Mouse (Mus musculus) limb, embryonic 10.5 days (tissue): ENCODE results near the gene Zfp428. TPM values are rescaled to one million over a fixed set of nuclear protein-coding genes. Genes with fewer than 3 reads are reported as not detected.
A peak's percentile ranks its signal among the peaks of the same experiment; 100 is the strongest.
"Not testable (repeated sequence)": the region's sequence is repeated elsewhere in the genome, so short reads cannot be mapped to it uniquely, and the experiment has no call there.

Experiments
- DNase-seq: peaks from one replicate; pipeline ENCODE4 v3.0.0-alpha.2; 2017; ENCODE audit warnings: low spot score
- H3K27ac ChIP-seq: fragments of 300-500 bp; sonication (generic); 2 replicates; pipeline ENCODE4 v1.5.1; 2016; ENCODE audit warnings: mild to moderate bottlenecking
- H3K27me3 ChIP-seq: fragments of 300-500 bp; sonication (generic); 2 replicates; pipeline ENCODE4 v1.6.1; 2016; ENCODE audit warnings: low read depth, mild to moderate bottlenecking; ENCODE audit not compliant: poor library complexity, severe bottlenecking
- H3K36me3 ChIP-seq: fragments of 300-500 bp; sonication (generic); 2 replicates; pipeline ENCODE4 v1.6.1; 2016; ENCODE audit warnings: mild to moderate bottlenecking, moderate library complexity
- H3K4me1 ChIP-seq: fragments of 300-500 bp; sonication (generic); 2 replicates; pipeline ENCODE4 v1.6.1; 2016
- H3K4me3 ChIP-seq: fragments of 300-500 bp; sonication (generic); 2 replicates; pipeline ENCODE4 v1.5.1; 2016; ENCODE audit warnings: mild to moderate bottlenecking, moderate library complexity
- H3K9me3 ChIP-seq: fragments of 300-500 bp; sonication (generic); replicated peaks from 2 replicates; pipeline ENCODE4 v1.6.1; 2016; ENCODE audit warnings: mild to moderate bottlenecking
- WGBS: fragments of 180-500 bp; shearing (Covaris S2); methylation state at CpG from one replicate; pipeline ENCODE4 v1.1.7; 2016; 5-methylcytosine and 5-hydroxymethylcytosine counted together
- polyA plus RNA-seq: library from polyadenylated mRNA; unstranded; fragments of >200 nt; fragmentation: Nextera tagmentation; extraction: Ambion mirVana; gene quantifications from 2 replicates; pipeline ENCODE4 v1.2.1, GENCODE M21; 2016

Zfp428 gene
- polyA plus RNA-seq, 1 experiment from 2014 or later, result 107 TPM

DNA sequence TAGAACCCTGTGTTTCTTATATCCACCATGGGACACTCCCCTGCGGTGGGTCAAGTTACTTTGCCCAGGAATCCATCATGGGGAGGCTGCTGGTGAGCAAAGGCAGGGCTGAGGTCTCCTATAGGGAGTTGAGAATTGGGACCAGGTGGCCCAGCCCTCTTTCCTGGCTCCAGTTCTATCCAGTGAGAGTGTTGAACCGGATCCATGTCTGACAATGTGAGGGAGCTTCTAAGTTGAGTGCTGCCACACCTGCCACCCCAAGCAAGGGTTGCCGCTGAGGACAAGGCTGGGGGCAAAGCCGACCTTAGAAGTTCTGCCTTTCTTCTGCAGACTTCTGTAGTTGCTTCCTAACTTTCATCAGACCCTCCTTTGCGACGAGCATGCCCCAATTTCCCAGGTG lies 23.5 kb upstream of the Zfp428 start:
- peaks cover 78% of the 10 kb centered on the region for H3K27me3 ChIP-seq
- not testable (repeated sequence) for H3K36me3 ChIP-seq, DNase-seq, H3K27ac ChIP-seq, H3K9me3 ChIP-seq
- H3K4me1 ChIP-seq, result peaks cover 31% of the 10 kb centered on the region
- 44% methylated on average over 6 of the region's 6 CpGs for WGBS
- H3K4me3 ChIP-seq, result peak overlapping the region; percentile 84

DNA sequence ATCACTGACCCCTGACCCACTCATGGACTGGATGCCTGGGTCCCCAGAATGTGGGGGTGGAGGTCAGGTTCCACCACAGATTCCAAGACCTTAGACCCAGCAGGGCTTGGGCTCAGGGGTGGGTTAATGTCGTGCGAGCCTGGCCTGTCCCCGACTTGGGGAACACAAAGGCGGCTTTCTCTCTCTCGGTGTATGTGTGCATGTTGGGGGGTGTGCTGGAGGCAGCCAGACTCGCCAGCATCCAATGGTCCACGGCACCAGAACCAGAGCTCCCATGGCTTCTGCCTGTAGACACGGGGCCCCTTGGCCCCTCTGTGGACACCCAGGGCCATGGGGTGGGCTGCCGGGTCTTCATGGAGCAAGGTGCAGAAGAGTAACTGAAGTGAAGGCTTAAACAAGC lies 21.3 kb upstream of the Zfp428 start:
- Histone ChIP-seq H3K4me1 (peaks cover 31% of the 10 kb centered on the region), H3K9me3 (no peaks in the 10 kb centered on the region), H3K27me3 (peaks cover 58% of the 10 kb centered on the region), H3K4me3 (no peak overlapping the region), H3K36me3 (no peaks in the 10 kb centered on the region), H3K27ac (0 out of 2 replicates have a peak overlapping the region, but pooled peaks have one; percentile 27)
- 78% methylated on average over 9 of the region's 9 CpGs for WGBS
- DNase-seq, result no peak

DNA sequence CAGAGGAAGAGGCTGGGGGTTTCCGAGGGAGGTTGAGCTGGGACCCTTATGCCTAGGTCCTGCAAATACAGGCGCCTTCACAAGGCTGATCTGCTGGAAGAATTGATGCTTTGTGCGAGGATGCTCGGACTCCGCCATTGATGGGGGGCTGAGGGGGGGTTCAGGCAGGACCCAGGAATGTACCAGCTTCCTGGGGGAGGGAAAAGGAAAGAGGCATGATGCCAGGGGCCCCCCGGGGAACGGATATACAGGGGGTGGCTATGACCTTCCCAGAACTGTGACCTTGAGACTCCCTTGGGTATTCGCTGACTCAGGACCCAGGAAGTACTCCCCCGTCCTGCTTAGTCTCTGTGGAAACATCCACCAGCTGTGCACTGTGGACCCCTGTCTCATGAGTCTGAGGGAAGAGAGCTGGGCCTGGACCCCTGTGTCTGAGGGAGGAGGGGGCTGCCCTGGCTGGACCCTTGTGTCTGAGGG lies 20.1 kb upstream of the Zfp428 start:
- no peak for DNase-seq
- H3K4me3 ChIP-seq, result no peak overlapping the region
- 61% methylated on average over 9 of the region's 9 CpGs for WGBS
- H3K9me3 ChIP-seq, result no peaks in the 10 kb centered on the region
- H3K27me3 ChIP-seq, result peaks cover 46% of the 10 kb centered on the region
- no peaks in the 10 kb centered on the region for H3K36me3 ChIP-seq
- H3K27ac ChIP-seq, result no peak overlapping the region; the same call in 1 of the 2 replicates
- H3K4me1 ChIP-seq, result peaks cover 21% of the 10 kb centered on the region

DNA sequence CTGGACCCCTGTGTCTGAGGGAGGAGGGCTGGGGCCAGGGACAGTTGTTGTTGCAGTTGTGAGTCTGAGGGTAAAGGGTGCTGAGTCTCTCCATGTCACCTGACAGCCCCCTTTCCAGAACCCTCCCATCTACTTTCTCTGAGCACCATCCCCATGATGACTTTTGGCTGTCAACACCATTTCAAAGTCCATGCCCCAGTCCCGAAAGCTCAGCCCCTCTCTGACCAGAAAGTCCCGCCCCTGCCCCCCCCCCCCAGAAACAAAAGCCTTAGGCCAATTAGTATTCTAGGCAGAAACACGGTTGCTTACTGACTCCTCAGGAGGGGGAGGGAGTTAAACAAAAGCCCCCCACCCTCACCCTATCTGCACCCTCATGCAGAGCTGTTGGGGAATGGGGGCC lies 19.4 kb upstream of the Zfp428 start:
- no peak overlapping the region for H3K4me3 ChIP-seq
- H3K27ac ChIP-seq, result no peak overlapping the region
- DNase-seq, result no peak
- peaks cover 39% of the 10 kb centered on the region for H3K27me3 ChIP-seq
- no peaks in the 10 kb centered on the region for H3K36me3 ChIP-seq
- 35% methylated on average over 3 of the region's 3 CpGs for WGBS
- peaks cover 20% of the 10 kb centered on the region for H3K4me1 ChIP-seq
- no peaks in the 10 kb centered on the region for H3K9me3 ChIP-seq

DNA sequence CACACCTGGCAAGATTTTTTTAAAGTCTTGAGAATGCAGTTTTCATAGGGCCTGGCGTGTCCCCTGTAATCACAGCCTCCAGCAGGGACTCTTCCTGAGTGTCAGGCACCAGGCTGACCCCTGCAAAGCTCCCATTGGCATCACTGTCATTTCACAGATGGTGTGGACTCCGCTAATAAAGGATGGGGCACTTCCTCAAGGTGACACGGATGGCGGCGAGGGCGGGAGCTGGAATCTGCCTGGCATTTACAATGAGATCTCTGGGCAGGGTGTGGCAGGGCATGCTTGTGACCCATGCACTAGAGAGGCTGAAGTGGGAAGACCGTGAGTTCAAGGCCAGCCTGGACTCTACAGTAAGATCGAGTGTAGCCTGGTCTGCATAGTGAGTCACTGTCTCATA lies 18.5 kb upstream of the Zfp428 start:
- H3K4me3 ChIP-seq, result no peak overlapping the region
- WGBS, result 87% methylated on average over 8 of the region's 8 CpGs
- H3K36me3 ChIP-seq, result no peaks in the 10 kb centered on the region
- DNase-seq, result no peak
- no peak overlapping the region for H3K27ac ChIP-seq
- H3K9me3 ChIP-seq, result no peaks in the 10 kb centered on the region
- H3K27me3 ChIP-seq, result peaks cover 30% of the 10 kb centered on the region
- H3K4me1 ChIP-seq, result peaks cover 12% of the 10 kb centered on the region

DNA sequence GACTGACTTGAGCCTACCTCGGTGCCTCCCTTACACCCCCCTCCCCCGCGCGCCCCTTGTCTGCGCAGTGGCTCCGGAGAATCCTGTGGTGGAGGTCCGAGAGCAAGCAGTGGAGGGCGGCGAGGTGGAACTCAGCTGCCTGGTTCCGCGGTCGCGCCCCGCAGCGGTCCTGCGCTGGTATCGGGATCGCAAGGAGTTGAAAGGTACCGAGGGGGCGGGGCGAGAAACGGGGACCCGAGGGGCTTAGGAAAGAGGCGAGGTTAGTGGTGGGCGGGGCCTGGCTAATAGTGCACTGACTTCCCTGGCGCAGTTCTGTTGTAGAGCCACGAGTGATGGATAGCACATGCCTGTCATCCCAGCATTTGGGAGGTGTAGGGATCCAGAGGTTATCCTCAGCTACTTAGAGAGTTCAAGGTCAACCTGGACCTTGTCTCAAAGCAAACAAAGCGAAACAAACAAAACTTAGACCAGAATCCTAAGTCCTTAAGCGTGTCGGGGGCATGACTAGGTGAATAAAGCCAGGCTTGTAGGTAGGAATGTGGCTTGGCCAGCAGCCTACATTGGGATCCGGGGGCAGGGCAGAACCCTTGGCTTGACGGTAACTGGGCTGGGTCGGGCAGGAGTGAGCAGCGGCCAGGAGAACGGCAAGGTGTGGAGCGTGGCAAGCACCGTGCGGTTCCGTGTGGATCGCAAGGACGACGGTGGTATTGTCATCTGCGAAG lies 6.8 kb upstream of the Zfp428 start:
- Histone ChIP-seq H3K4me3 (peak overlapping the region; percentile 55), H3K4me1 (peaks cover 33% of the 10 kb centered on the region), H3K9me3 (no peaks in the 10 kb centered on the region), H3K27me3 (peaks cover 65% of the 10 kb centered on the region), H3K27ac (peak overlapping the region; percentile 44; the same call in 1 of the 2 replicates), H3K36me3 (peaks cover 3% of the 10 kb centered on the region; the same call in 1 of the 2 replicates)
- WGBS, result 12% methylated on average over 43 of the region's 43 CpGs
- DNase-seq, result peak; percentile 71

DNA sequence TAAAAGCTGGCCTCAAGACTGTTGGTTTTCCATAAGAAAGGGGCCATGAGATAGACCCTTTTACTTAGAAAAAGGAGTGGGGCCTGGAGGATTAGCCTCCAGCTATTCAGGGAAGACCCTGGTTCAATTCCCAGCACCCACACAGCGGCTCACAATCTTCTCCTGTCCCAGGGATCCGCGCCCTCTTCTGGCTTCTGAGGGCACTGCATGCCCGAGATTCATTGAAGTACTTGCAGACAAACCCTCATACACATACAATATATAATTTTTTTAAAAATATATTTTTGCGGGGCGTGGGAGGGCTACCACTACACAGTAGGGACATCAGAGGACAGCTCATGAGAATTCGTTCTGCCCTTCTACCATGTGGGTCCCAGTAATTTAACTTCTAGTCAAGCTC lies 5.9 kb upstream of the Zfp428 start:
- WGBS, result 24% methylated on average over 7 of the region's 7 CpGs
- peak; percentile 59 for DNase-seq
- peaks cover 65% of the 10 kb centered on the region for H3K27me3 ChIP-seq

DNA sequence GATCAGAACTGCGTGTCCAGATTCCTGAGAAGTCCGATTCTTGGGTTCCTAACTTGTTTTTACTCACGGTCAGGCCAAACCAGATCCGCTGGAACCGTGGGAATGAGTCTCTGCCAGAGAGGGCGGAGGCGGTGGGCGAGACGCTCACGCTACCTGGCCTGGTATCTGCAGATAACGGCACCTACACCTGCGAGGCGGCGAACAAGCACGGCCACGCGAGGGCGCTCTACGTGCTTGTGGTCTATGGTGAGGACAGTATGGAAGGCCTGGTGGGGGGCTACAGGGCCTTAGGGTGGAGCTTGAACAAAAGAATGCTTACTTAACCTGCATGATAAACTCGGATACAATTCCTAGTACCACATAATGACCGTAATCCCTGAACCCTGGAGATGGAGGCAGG lies 5.3 kb upstream of the Zfp428 start:
- Histone ChIP-seq H3K36me3 (peaks cover 3% of the 10 kb centered on the region; the same call in 1 of the 2 replicates), H3K4me1 (peaks cover 47% of the 10 kb centered on the region), H3K27ac (no peak overlapping the region), H3K9me3 (no peaks in the 10 kb centered on the region), H3K27me3 (peaks cover 65% of the 10 kb centered on the region), H3K4me3 (no peak overlapping the region)
- no peak for DNase-seq
- 44% methylated on average over 21 of the region's 21 CpGs for WGBS

More for the DNA sequence above, 5.9 kb upstream of the Zfp428 start:
- no peaks in the 10 kb centered on the region for H3K9me3 ChIP-seq
- H3K27ac ChIP-seq, result no peak overlapping the region
- H3K4me3 ChIP-seq, result no peak overlapping the region
- peaks cover 42% of the 10 kb centered on the region for H3K4me1 ChIP-seq
- H3K36me3 ChIP-seq, result peaks cover 3% of the 10 kb centered on the region; the same call in 1 of the 2 replicates

DNA sequence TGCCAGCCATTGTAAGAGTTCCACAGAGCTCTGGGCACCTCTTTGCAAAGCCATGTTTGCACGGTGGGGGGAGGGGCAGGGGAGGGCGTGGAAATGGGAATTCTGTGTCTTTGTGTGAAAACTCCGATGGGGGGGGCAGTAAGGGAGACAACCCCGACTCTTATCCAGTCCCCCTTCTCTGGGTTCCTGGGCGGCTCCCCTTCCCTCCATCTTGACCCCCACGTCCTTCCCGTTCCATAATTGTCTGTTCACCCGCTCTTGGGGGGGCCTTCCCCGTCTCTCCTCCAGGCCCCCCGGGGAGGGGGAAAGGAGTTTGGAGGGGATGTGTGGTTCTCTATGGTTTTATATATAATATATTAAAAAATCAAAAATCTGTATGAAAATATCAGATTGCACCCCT lies 2.8 kb upstream of the Zfp428 start:
- peaks cover 47% of the 10 kb centered on the region for H3K27me3 ChIP-seq
- H3K36me3 ChIP-seq, result peaks cover 3% of the 10 kb centered on the region; the same call in 1 of the 2 replicates
- H3K4me1 ChIP-seq, result peaks cover 56% of the 10 kb centered on the region
- peak overlapping the region; percentile 18; the same call in 1 of the 2 replicates for H3K4me3 ChIP-seq
- 23% methylated on average over 10 of the region's 10 CpGs for WGBS
- no peak for DNase-seq
- H3K9me3 ChIP-seq, result no peaks in the 10 kb centered on the region
- H3K27ac ChIP-seq, result no peak overlapping the region

DNA sequence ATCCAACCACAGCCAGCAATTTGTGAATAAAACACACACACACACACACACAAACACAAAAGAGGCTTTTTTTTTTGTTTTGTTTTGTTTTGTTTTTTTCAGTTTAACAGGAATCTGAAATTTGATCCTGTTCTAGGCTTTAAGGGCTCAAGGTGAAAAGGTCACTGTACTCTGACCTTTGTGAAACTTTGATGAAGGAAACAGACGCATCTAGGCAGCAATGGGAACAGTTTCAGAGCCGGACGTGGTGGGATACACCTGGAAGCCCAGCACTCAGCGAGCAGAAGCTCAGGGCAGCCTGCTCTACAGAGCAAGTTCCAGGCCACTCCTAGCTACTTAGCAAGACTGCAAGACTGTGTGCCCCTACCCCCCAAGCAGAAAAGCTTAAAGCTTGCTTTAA lies 1.9 kb upstream of the Zfp428 start:
- DNase-seq, result no peak
- 0 out of 2 replicates have a peak overlapping the region, but pooled peaks have one; percentile 26 for H3K27ac ChIP-seq
- H3K4me1 ChIP-seq, result peaks cover 47% of the 10 kb centered on the region

DNA sequence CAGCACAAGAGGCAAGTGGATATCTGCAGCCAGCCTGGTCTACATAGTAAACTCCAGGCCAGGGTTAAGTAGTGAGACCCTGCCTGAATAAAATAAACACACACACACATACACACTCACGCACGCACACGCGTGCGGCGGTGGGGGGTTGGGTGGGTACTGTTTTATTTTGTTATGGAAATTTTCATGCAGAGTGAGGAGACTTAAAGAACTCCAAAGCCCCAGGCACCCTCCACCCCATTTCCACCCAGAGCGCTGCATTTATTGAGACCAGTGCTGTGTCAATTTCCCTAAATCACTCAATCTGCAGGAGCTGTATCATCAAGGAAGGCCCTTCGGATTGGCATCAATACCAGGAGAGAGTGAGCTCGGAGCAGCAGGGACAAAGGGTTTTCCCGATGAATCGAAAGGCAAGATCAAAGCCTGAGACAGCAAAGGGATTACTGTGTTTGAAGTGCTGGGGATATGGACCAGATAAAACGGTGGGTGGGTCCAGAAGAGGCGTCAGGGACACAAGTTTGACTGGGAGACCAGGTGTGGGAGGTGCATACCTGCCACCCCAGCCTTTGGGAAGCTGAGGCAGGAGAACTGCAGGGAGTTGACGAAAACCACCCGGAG lies 1.2 kb upstream of the Zfp428 start:
- peaks cover 4% of the 10 kb centered on the region for H3K36me3 ChIP-seq
- peak overlapping the region; percentile 100 for H3K27ac ChIP-seq
- peak overlapping the region; percentile 78 for H3K4me3 ChIP-seq
- H3K9me3 ChIP-seq, result no peaks in the 10 kb centered on the region
- DNase-seq, result no peak
- peaks cover 32% of the 10 kb centered on the region for H3K27me3 ChIP-seq
- whole genome bisulfite sequencing, result 18% methylated on average over 15 of the region's 15 CpGs
- H3K4me1 ChIP-seq, result peaks cover 40% of the 10 kb centered on the region

More for the DNA sequence above, 1.9 kb upstream of the Zfp428 start:
- Histone ChIP-seq H3K36me3 (peaks cover 3% of the 10 kb centered on the region; the same call in 1 of the 2 replicates), H3K9me3 (no peaks in the 10 kb centered on the region), H3K27me3 (peaks cover 39% of the 10 kb centered on the region), H3K4me3 (0 out of 2 replicates have a peak overlapping the region, but pooled peaks have one; percentile 19)
- 3% methylated on average over 4 of the region's 4 CpGs for WGBS

DNA sequence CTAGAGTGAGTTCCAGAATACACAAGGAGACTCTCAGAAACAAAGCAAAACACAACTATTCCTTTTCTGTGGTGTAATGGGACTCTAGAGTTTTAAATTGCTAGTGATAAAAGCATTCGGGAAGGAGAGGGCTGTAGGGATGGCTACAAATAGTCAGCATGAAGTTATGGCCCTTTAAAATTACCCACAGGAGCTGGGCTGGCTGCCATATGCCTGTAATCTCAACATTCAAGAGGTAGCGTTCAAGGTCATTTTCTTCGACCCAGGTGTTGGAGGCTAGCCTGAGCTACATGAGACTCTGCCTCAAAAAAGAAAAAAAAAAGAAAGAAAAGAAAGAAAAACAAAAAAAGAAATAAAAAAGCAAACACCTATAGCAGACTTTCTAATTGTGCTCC lies 744 bp upstream of the Zfp428 start:
- no peak for DNase-seq
- H3K4me1 ChIP-seq, result peaks cover 40% of the 10 kb centered on the region
- peak overlapping the region; percentile 100 for H3K27ac ChIP-seq
- 11% methylated on average over 3 of the region's 3 CpGs for WGBS
- peaks cover 27% of the 10 kb centered on the region for H3K27me3 ChIP-seq
- no peaks in the 10 kb centered on the region for H3K9me3 ChIP-seq
- peak overlapping the region; percentile 78 for H3K4me3 ChIP-seq
- peaks cover 9% of the 10 kb centered on the region for H3K36me3 ChIP-seq

DNA sequence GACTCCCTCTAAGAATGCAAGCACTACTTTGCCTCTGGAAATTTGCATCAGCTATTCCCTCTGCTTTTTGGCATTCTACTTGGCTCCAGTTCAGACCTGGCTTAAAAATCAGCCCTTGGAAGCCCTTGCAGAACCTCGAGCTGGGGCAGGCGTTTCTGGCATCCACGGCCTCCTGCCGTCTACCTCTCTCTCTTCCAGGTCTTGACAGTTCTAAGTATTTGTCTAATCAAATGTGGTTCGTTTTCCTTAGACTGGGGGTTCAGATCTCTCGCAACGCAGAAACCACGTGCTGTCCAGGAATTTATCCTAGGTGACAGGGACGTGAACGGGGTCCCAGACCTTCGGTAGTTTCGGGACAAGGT lies 349 bp upstream of the Zfp428 start:
- peaks cover 23% of the 10 kb centered on the region for H3K27me3 ChIP-seq
- peak overlapping the region; percentile 100 for H3K27ac ChIP-seq
- peaks cover 13% of the 10 kb centered on the region for H3K36me3 ChIP-seq
- no peaks in the 10 kb centered on the region for H3K9me3 ChIP-seq
- peak overlapping the region; percentile 78 for H3K4me3 ChIP-seq
- H3K4me1 ChIP-seq, result peaks cover 40% of the 10 kb centered on the region
- DNase-seq, result no peak
- WGBS, result 1% methylated on average over 12 of the region's 12 CpGs
